Mouse (Mus musculus) NIH3T3 (cell line): ENCODE results near the gene Hypm.

Experiments
- DNase-seq: peaks from one replicate; pipeline ENCODE4 v3.0.0-alpha.2; 2012; ENCODE audit warnings: low read depth

Hypm gene

GRCm38 (mm10) chrX:9846628-9847027 is at the start of gene Hypm:
Gene Hypm, plus strand, starts transcription at chrX:9846928.
- no peak for DNase-seq

GRCm38 (mm10) chrX:9810101-9810500 is 36.6 kb upstream of the Hypm start:
- DNase-seq = peak; percentile 2

GRCm38 (mm10) chrX:9812469-9812868 is 34.3 kb upstream of the Hypm start:
- no peak for DNase-seq

- no peak for DNase-seq
These were observed 11.9 kb upstream of the Hypm start for GRCm38 (mm10) chrX:9834779-9835178.

- no peak for DNase-seq
These were observed 2.7 kb downstream of the Hypm start, which contains the start of gene H2al3 for GRCm38 (mm10) chrX:9849403-9849802. Gene H2al3, plus strand, starts transcription at chrX:9849703.

- DNase-seq = no peak
These were observed 15.1 kb downstream of the Hypm start for GRCm38 (mm10) chrX:9861859-9862258.

- no peak for DNase-seq
These were observed 28.8 kb downstream of the Hypm start for GRCm38 (mm10) chrX:9875519-9875918.

- no peak for DNase-seq
These were observed 38.6 kb downstream of the Hypm start, which contains the start of gene Sytl5 for GRCm38 (mm10) chrX:9885322-9885721. Gene Sytl5, plus strand, starts transcription at chrX:9885622.
